Mouse (Mus musculus) C2C12 (cell line): ENCODE results near the gene Kdm8. TPM values are rescaled to one million over a fixed set of nuclear protein-coding genes. Genes with fewer than 3 reads are reported as not detected.

ENCODE experiments used
- H3K27me3 ChIP-seq: one replicate; pipeline ENCODE4 v1.6.1; 2011; ENCODE audit not compliant: control insufficient read depth, insufficient read depth, insufficient read length
- H3K36me3 ChIP-seq: one replicate; pipeline ENCODE4 v1.6.1; 2011; ENCODE audit not compliant: control insufficient read depth, insufficient read depth
- H3K4me3 ChIP-seq: one replicate; pipeline ENCODE4 v1.5.1; 2011; ENCODE audit warnings: mild to moderate bottlenecking, control low read depth; ENCODE audit not compliant: poor library complexity, insufficient read depth, severe bottlenecking
- H3K79me2 ChIP-seq: one replicate; pipeline ENCODE4 v1.6.1; 2011; ENCODE audit not compliant: control insufficient read depth, insufficient read depth
- H3K79me3 ChIP-seq: one replicate; pipeline ENCODE4 v1.6.1; 2011; ENCODE audit warnings: low read depth, control low read depth
- H3ac ChIP-seq: one replicate; pipeline ENCODE3; 2011; ENCODE audit warnings: low read depth; ENCODE audit not compliant: control insufficient read depth, insufficient read length
- CEBPB ChIP-seq: IDR thresholded peaks from one replicate; pipeline ENCODE4 v1.6.1; 2011; ENCODE audit warnings: low read depth, mild to moderate bottlenecking, control low read depth, moderate library complexity
- CTCF ChIP-seq: IDR thresholded peaks from one replicate; pipeline ENCODE4 v1.5.1; 2011; ENCODE audit not compliant: control insufficient read depth, insufficient read depth, insufficient read length
- FOSL1 ChIP-seq: IDR thresholded peaks from one replicate; pipeline ENCODE4 v1.8.0; 2011; ENCODE audit warnings: mild to moderate bottlenecking, low read length; ENCODE audit not compliant: poor library complexity, insufficient read depth, severe bottlenecking
- MAX ChIP-seq: IDR thresholded peaks from one replicate; pipeline ENCODE4 v1.6.1; 2011; ENCODE audit warnings: mild to moderate bottlenecking, control low read depth
- MYOD1 ChIP-seq: IDR thresholded peaks from one replicate; pipeline ENCODE4 v1.6.1; 2011; ENCODE audit warnings: low read depth; ENCODE audit not compliant: control insufficient read depth, insufficient read length
- MYOG ChIP-seq: IDR thresholded peaks from one replicate; pipeline ENCODE4 v1.6.1; 2011; ENCODE audit not compliant: control insufficient read depth, insufficient read length; ENCODE audit errors: extremely low read depth
- USF1 ChIP-seq: IDR thresholded peaks from one replicate; pipeline ENCODE4 v1.6.1; 2011; ENCODE audit warnings: low read depth, mild to moderate bottlenecking, control low read depth, moderate library complexity
- polyA plus RNA-seq: library from polyadenylated mRNA; unstranded; fragments of >200 nt; fragmentation: generic; extraction: Trizol; gene quantifications from one replicate; pipeline ENCODE4 v1.2.1, GENCODE M21; 2012; ENCODE audit warnings: missing spikeins

The Kdm8 gene
- polyA plus RNA-seq, 1 experiment, result 10.3 TPM

- no peak for TF ChIP-seq CEBPB
- TF ChIP-seq CTCF, result no peak
- TF ChIP-seq FOSL1, result no peak
- no peak for TF ChIP-seq MAX
- no peak for TF ChIP-seq MYOD1
- H3ac ChIP-seq, result no peak overlapping the region
- H3K27me3 ChIP-seq, result peaks cover 28% of the 10 kb centered on the region
- H3K36me3 ChIP-seq, result no peaks in the 10 kb centered on the region
- H3K79me2 ChIP-seq, result no peaks in the 10 kb centered on the region
- no peak overlapping the region for H3K4me3 ChIP-seq
- H3K79me3 ChIP-seq, result no peaks in the 10 kb centered on the region
These were observed 27.7 kb upstream of the Kdm8 start for GRCm38 (mm10) chr7:125416762-125417161.

GRCm38 (mm10) chr7:125418413-125418812, 26.1 kb upstream of the Kdm8 start:
- Histone ChIP-seq H3K79me2 (no peaks in the 10 kb centered on the region), H3K4me3 (no peak overlapping the region), H3ac (no peak overlapping the region), H3K27me3 (peaks cover 25% of the 10 kb centered on the region), H3K79me3 (no peaks in the 10 kb centered on the region), H3K36me3 (no peaks in the 10 kb centered on the region)
- TF ChIP-seq MAX, result no peak

- TF ChIP-seq CEBPB, result no peak
- TF ChIP-seq CTCF, result peak; percentile 32
- no peak for TF ChIP-seq MYOD1
- Histone ChIP-seq H3K27me3 (peaks cover 17% of the 10 kb centered on the region), H3K79me2 (no peaks in the 10 kb centered on the region), H3K79me3 (no peaks in the 10 kb centered on the region), H3K36me3 (no peaks in the 10 kb centered on the region), H3K4me3 (no peak overlapping the region), H3ac (no peak overlapping the region)
These were observed 24.3 kb upstream of the Kdm8 start for GRCm38 (mm10) chr7:125420190-125420589.

GRCm38 (mm10) chr7:125421911-125422310, 22.6 kb upstream of the Kdm8 start:
- no peak for TF ChIP-seq FOSL1
- TF ChIP-seq CEBPB, result no peak
- no peak for TF ChIP-seq MYOD1
- TF ChIP-seq CTCF, result no peak
- no peak for TF ChIP-seq MYOG
- no peak for TF ChIP-seq USF1
- TF ChIP-seq MAX, result no peak
- H3K79me2 ChIP-seq, result no peaks in the 10 kb centered on the region
- H3K27me3 ChIP-seq, result peaks cover 6% of the 10 kb centered on the region
- no peaks in the 10 kb centered on the region for H3K36me3 ChIP-seq
- no peaks in the 10 kb centered on the region for H3K79me3 ChIP-seq
- no peak overlapping the region for H3K4me3 ChIP-seq
- H3ac ChIP-seq, result no peak overlapping the region

GRCm38 (mm10) chr7:125423056-125423455, 21.4 kb upstream of the Kdm8 start:
- no peak for TF ChIP-seq FOSL1
- no peak for TF ChIP-seq MAX
- TF ChIP-seq CTCF, result no peak
- no peak for TF ChIP-seq MYOG
- TF ChIP-seq CEBPB, result no peak
- no peak for TF ChIP-seq USF1
- no peak for TF ChIP-seq MYOD1

GRCm38 (mm10) chr7:125427492-125428090, 16.9 kb upstream of the Kdm8 start:
- Histone ChIP-seq H3ac (no peak overlapping the region), H3K27me3 (peaks cover 7% of the 10 kb centered on the region), H3K4me3 (no peak overlapping the region), H3K79me2 (no peaks in the 10 kb centered on the region), H3K36me3 (no peaks in the 10 kb centered on the region), H3K79me3 (no peaks in the 10 kb centered on the region)
- TF ChIP-seq FOSL1 (no peak), MAX (no peak), MYOG (no peak), CTCF (no peak), MYOD1 (no peak), CEBPB (no peak), USF1 (no peak)

More at GRCm38 (mm10) chr7:125423056-125423455, 21.4 kb upstream of the Kdm8 start:
- Histone ChIP-seq H3K79me3 (no peaks in the 10 kb centered on the region), H3K36me3 (no peaks in the 10 kb centered on the region), H3K4me3 (no peak overlapping the region), H3ac (no peak overlapping the region), H3K79me2 (no peaks in the 10 kb centered on the region), H3K27me3 (no peaks in the 10 kb centered on the region)
